Mouse (Mus musculus): ENCODE data around the gene Wdr5. TPM values are rescaled to one million over a fixed set of nuclear protein-coding genes. Genes with fewer than 3 reads are reported as not detected.

The Wdr5 gene
- polyA plus RNA-seq, 1 experiment: 10.2 TPM

- Histone ChIP-seq H3K27ac (replicated peaks; ENCODE audit: low read depth, low read length) (no peak overlapping the region), H3K4me1 (ENCODE audit: control insufficient read depth, insufficient read depth, insufficient read length, low read length) (peaks cover 14% of the 10 kb centered on the region)
Measured at GRCm38 (mm10) chr2:27556921-27557320, 42.0 kb downstream of the Wdr5 start.

DNA sequence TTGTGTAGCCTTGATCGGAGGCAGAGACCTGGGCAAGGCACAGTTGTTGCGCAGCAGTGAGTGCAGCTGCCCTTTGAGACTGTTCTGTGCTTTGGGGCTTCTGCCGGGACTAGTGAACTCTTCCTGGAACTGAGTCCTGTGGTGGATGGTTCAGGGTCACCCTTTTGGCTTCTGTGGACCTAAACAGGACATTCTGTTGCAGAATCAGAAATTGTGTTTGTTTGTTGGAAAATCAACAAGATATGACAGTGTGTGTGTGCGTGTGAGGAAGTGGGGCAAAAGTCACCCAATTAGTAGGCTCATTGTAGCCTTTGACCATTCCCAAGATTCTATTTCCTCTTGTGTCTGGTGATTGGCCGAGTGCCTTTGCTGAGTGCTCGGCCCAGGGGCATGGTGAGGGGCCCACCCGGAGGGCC lies 45.8 kb downstream of the Wdr5 start:
- H3K27ac ChIP-seq (replicated peaks; ENCODE audit: low read depth, low read length): peak overlapping the region; percentile 23; the same call in 1 of the 2 replicates
- no peak overlapping the region for H3K4me3 ChIP-seq (ENCODE audit: insufficient read depth, low read depth, low read length)
- peaks cover 7% of the 10 kb centered on the region; the same call in 1 of the 2 replicates for H3K4me1 ChIP-seq (ENCODE audit: control insufficient read depth, insufficient read depth, insufficient read length, low read length)

More at GRCm38 (mm10) chr2:27556921-27557320, 42.0 kb downstream of the Wdr5 start:
- H3K4me3 ChIP-seq (ENCODE audit: insufficient read depth, low read depth, low read length): no peak overlapping the region

- Histone ChIP-seq H3K4me3 (ENCODE audit: insufficient read depth, low read depth, low read length) (no peak overlapping the region), H3K4me1 (ENCODE audit: control insufficient read depth, insufficient read depth, insufficient read length, low read length) (peaks cover 7% of the 10 kb centered on the region; the same call in 1 of the 2 replicates), H3K27ac (replicated peaks; ENCODE audit: low read depth, low read length) (peak overlapping the region; percentile 14; the same call in 1 of the 2 replicates)
Measured at GRCm38 (mm10) chr2:27561159-27561558, 46.2 kb downstream of the Wdr5 start.

- Histone ChIP-seq H3K27ac (replicated peaks; ENCODE audit: low read depth, low read length) (no peak overlapping the region), H3K4me1 (ENCODE audit: control insufficient read depth, insufficient read depth, insufficient read length, low read length) (peaks cover 7% of the 10 kb centered on the region; the same call in 1 of the 2 replicates), H3K4me3 (ENCODE audit: insufficient read depth, low read depth, low read length) (no peak overlapping the region)
Measured at GRCm38 (mm10) chr2:27561829-27562228, 46.9 kb downstream of the Wdr5 start.

DNA sequence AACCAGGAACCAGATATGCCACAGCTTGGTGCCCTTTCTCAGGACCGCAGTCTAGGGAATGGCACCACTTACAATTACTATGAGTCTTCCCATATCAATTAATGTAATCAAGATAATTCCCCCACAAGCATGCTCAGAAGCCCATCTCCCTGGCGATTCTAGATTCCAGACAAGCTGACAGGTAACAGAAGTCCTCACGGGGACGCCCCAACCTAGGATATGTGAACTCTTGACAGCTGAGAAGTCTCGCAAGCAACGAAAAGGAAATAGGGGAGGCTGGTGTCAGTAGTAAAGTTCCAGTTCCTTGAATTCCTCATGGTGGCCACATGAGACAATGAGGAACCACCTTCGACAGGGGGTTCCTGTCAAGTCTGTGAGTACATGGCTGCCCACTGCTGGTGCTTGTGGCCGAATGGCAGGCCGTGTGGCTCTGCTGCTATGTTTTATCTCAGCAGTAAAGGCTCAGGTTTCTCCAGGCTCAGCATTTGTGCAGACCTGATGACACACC lies 48.7 kb downstream of the Wdr5 start:
- no peak overlapping the region for H3K4me3 ChIP-seq (ENCODE audit: insufficient read depth, low read depth, low read length)
- H3K4me1 ChIP-seq (ENCODE audit: control insufficient read depth, insufficient read depth, insufficient read length, low read length): peaks cover 7% of the 10 kb centered on the region; the same call in 1 of the 2 replicates
- no peak overlapping the region for H3K27ac ChIP-seq (replicated peaks; ENCODE audit: low read depth, low read length)

GRCm38 (mm10) chr2:27564694-27565093 lies 49.7 kb downstream of the Wdr5 start:
- H3K4me3 ChIP-seq (ENCODE audit: insufficient read depth, low read depth, low read length): no peak overlapping the region
- no peak overlapping the region for H3K27ac ChIP-seq (replicated peaks; ENCODE audit: low read depth, low read length)
- H3K4me1 ChIP-seq (ENCODE audit: control insufficient read depth, insufficient read depth, insufficient read length, low read length): peaks cover 7% of the 10 kb centered on the region; the same call in 1 of the 2 replicates

DNA sequence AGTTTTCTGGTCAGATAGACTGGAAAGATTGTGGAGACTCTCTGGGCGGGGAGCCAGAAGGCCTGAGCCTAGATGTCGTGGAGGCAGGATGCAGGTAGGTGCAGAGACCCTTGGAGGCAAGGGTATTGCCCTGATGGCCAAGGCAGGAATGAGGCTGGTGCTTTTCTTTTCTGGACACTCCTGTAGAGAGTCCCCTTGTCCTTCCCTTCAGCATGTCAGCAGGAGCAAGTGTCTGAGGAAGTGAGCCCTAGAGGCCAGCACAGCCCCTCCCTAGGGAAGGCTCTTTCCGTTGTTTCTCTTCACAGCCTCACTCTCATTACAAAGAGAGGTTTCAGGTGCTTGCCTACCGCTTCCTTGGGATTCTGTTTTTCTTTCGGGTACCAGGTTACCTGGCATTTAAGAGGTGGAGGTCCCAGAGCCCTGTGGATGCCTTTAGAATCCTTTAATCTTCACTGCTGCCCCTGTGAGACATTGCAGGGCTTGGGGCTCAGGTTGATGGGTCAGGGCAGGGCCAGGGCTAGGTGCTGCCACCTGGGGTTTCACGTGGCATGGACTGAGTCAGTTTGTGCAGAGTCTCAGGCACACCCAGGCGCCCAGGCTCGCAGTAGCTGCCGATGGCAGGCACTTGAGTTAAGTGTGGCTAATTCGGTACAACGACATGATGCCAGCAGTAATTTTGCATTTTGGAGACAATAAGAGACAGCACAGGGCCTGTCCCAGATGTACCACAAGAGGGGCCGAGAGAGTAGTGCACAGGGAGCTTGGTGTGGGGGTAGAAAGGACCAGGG lies 50.6 kb downstream of the Wdr5 start:
- Histone ChIP-seq H3K4me3 (ENCODE audit: insufficient read depth, low read depth, low read length) (no peak overlapping the region), H3K27ac (replicated peaks; ENCODE audit: low read depth, low read length) (no peak overlapping the region), H3K4me1 (ENCODE audit: control insufficient read depth, insufficient read depth, insufficient read length, low read length) (peaks cover 5% of the 10 kb centered on the region; the same call in 1 of the 2 replicates)

- H3K4me1 ChIP-seq (ENCODE audit: control insufficient read depth, insufficient read depth, insufficient read length, low read length): peaks cover 14% of the 10 kb centered on the region
- no peak overlapping the region for H3K4me3 ChIP-seq (ENCODE audit: insufficient read depth, low read depth, low read length)
- no peak overlapping the region for H3K27ac ChIP-seq (replicated peaks; ENCODE audit: low read depth, low read length)
Measured at GRCm38 (mm10) chr2:27570856-27571255, 55.9 kb downstream of the Wdr5 start.

- no peak overlapping the region for H3K4me3 ChIP-seq (ENCODE audit: insufficient read depth, low read depth, low read length)
- H3K4me1 ChIP-seq (ENCODE audit: control insufficient read depth, insufficient read depth, insufficient read length, low read length): peaks cover 17% of the 10 kb centered on the region
- peak overlapping the region; percentile 77 for H3K27ac ChIP-seq (replicated peaks; ENCODE audit: low read depth, low read length)
Measured at GRCm38 (mm10) chr2:27572261-27572793, 57.4 kb downstream of the Wdr5 start.

DNA sequence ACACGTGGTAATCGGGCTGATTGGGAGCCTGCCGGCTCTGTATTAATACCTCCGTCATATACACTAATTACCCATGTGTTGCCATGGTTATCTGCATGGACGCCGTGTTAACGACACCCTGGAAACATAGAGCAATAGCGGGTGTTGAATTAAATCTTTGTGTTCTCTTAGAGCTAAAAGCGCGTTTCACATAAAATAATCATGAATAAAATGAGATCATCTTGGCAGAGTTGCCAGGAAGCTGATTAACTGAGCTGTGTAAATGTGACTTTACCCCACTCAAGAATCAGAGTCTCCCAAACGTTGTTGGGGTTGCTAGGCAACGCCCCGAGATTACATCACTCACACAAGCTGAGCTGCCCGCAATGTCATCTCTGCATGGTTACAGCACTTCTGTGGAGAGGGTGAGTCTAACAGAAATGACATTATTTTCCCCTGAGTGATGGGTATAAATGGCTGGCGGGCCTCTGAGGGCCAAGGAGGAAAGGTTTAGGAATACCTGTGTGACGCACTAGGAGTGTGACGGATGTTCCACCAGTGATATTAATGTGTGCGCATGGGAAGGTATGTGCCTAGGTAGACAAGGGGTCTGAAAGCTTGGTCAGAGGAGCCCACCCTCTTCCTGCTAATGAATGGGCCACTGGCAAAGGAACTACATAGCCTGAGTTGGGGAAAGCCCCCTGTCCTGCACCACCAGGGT lies 58.1 kb downstream of the Wdr5 start:
- H3K4me1 ChIP-seq (ENCODE audit: control insufficient read depth, insufficient read depth, insufficient read length, low read length): peaks cover 17% of the 10 kb centered on the region
- H3K4me3 ChIP-seq (ENCODE audit: insufficient read depth, low read depth, low read length): no peak overlapping the region
- H3K27ac ChIP-seq (replicated peaks; ENCODE audit: low read depth, low read length): peak overlapping the region; percentile 77; the same call in 1 of the 2 replicates

DNA sequence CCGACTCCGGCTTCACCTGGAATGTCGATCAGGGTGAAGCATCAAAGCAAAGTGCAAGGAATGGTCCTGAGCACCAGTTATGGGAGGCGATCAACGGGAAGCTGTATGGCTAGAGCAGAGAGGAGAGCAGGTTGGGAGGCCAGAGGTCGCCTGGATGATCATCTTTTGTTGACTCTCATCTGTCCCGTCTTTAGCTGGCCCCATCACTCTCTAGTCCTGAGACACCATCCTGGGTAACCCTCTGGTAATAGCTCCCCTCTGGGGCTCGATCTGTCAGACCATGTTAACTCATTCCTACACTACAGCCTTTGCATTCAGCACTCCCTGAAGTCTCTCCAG lies 58.6 kb downstream of the Wdr5 start:
- Histone ChIP-seq H3K27ac (replicated peaks; ENCODE audit: low read depth, low read length) (no peak overlapping the region), H3K4me3 (ENCODE audit: insufficient read depth, low read depth, low read length) (no peak overlapping the region), H3K4me1 (ENCODE audit: control insufficient read depth, insufficient read depth, insufficient read length, low read length) (peaks cover 17% of the 10 kb centered on the region)

- Histone ChIP-seq H3K27ac (replicated peaks; ENCODE audit: low read depth, low read length) (no peak overlapping the region), H3K4me3 (ENCODE audit: insufficient read depth, low read depth, low read length) (no peak overlapping the region), H3K4me1 (ENCODE audit: control insufficient read depth, insufficient read depth, insufficient read length, low read length) (peaks cover 13% of the 10 kb centered on the region)
Measured at GRCm38 (mm10) chr2:27576416-27576815, 61.5 kb downstream of the Wdr5 start.

- Histone ChIP-seq H3K4me3 (ENCODE audit: insufficient read depth, low read depth, low read length) (no peak overlapping the region), H3K4me1 (ENCODE audit: control insufficient read depth, insufficient read depth, insufficient read length, low read length) (peaks cover 9% of the 10 kb centered on the region), H3K27ac (replicated peaks; ENCODE audit: low read depth, low read length) (no peak overlapping the region)
Measured at GRCm38 (mm10) chr2:27578552-27578951, 63.6 kb downstream of the Wdr5 start.

GRCm38 (mm10) chr2:27582112-27582511 lies 67.2 kb downstream of the Wdr5 start:
- H3K27ac ChIP-seq (replicated peaks; ENCODE audit: low read depth, low read length): no peak overlapping the region

GRCm38 (mm10) chr2:27583019-27583418 lies 68.1 kb downstream of the Wdr5 start:
- Histone ChIP-seq H3K4me1 (ENCODE audit: control insufficient read depth, insufficient read depth, insufficient read length, low read length) (peaks cover 6% of the 10 kb centered on the region; the same call in 1 of the 2 replicates), H3K27ac (replicated peaks; ENCODE audit: low read depth, low read length) (no peak overlapping the region), H3K4me3 (ENCODE audit: insufficient read depth, low read depth, low read length) (no peak overlapping the region)

More at GRCm38 (mm10) chr2:27582112-27582511, 67.2 kb downstream of the Wdr5 start:
- no peak overlapping the region for H3K4me3 ChIP-seq (ENCODE audit: insufficient read depth, low read depth, low read length)
- H3K4me1 ChIP-seq (ENCODE audit: control insufficient read depth, insufficient read depth, insufficient read length, low read length): peaks cover 6% of the 10 kb centered on the region; the same call in 1 of the 2 replicates

Data from brown adipose tissue, adult 24 weeks (tissue).